Mouse (Mus musculus): ENCODE measurements around the gene Fbxo30.
A peak's percentile ranks its signal among the peaks of the same experiment; 100 is the strongest.

Fbxo30 gene

GRCm38 (mm10) chr10:11322316-11322715 lies 41.2 kb downstream of the Fbxo30 start:
- DNase-seq (ENCODE audit: low read depth, low spot score): no peak

- no peak for DNase-seq (ENCODE audit: low read depth, low spot score)
These were observed 42.2 kb downstream of the Fbxo30 start for GRCm38 (mm10) chr10:11323202-11323898.

- DNase-seq (ENCODE audit: low read depth, low spot score): no peak
These were observed 45.4 kb downstream of the Fbxo30 start for GRCm38 (mm10) chr10:11326526-11326925.

- peak; percentile 82 for DNase-seq (ENCODE audit: low read depth, low spot score)
These were observed 62.3 kb downstream of the Fbxo30 start, which contains the start of gene Epm2a for GRCm38 (mm10) chr10:11343205-11344141. Epm2a (plus strand) TSS chr10:11343404.

- DNase-seq (ENCODE audit: low read depth, low spot score): no peak
These were observed 63.7 kb downstream of the Fbxo30 start for GRCm38 (mm10) chr10:11344536-11345468.
